ENCODE assay signal across 1 mouse cellular context in the genomic region with DNA sequence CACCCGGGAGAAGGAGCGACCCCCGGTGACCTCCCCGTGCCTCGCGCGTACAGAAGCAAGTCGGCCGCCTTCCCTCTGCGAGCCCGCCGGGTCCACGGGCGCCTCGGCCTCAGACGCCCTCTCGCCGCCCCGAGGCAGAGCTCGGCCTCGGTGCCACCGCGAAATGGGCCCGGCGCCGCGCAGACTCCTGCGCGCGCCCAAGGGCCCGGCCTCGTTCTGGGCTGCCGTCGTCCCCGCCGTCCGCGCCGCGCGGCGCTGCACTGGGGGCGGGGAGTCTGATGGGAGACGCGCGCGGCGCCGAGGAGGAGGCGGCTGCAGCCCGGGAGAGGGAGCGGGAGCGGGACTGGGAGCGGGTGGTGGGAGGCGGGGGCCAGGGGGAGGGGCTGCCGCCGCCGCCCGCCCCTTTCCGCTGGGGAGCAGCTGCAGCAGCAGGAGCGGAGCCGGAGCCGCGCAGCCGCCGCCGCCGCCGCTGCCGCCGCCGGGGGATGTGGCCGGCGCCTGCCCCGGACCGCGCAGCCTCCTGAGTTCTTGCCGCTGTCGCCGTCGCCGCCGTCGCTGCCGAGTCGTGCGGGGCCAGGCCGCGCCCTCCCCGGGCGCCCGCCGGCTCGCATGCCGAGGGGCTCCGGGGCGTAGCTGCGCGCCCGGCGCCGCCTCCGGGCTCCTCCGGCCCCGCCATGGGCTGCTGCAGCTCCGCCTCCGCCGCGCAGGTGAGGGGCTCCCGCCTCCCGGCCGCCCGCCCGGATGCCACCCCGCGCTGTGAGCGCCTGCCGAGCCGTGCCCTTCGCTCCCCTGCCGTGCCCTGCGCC.
A peak's percentile ranks its signal among the peaks of the same experiment; 100 is the strongest.
TF ChIP-seq lines count a peak whose summit lies in the region.

TSS of gene Slc44a1 (plus strand) at position 404 of the 806 bp plus-strand sequence.

TF ChIP-seq in MEL, 35 proteins besides CTCF, POLR2A, EP300 and RAD21 (continued from another document):
- no peak for TF ChIP-seq JUND (IDR thresholded peaks at IDR 0.05; ENCODE audit: low read depth, low read length)
- no peak for TF ChIP-seq POLR2AphosphoS5 (IDR thresholded peaks at IDR 0.05; ENCODE audit: borderline replicate concordance, low read depth, low read length)
- TF ChIP-seq TCF12 (IDR thresholded peaks at IDR 0.05; ENCODE audit: low read depth, low read length): peak; percentile 57
- peak; percentile 68; the same call in 1 of the 2 replicates for TF ChIP-seq MAZ (IDR thresholded peaks at IDR 0.05; ENCODE audit: low read depth, low read length)
- TF ChIP-seq CHD2 (IDR thresholded peaks at IDR 0.05; ENCODE audit: low read length): no peak
- peak; percentile 55; the same call in 1 of the 2 replicates for TF ChIP-seq NRF1 (IDR thresholded peaks at IDR 0.05; ENCODE audit: insufficient read depth, low read depth, low read length, poor library complexity, severe bottlenecking)
- TF ChIP-seq CHD1 (IDR thresholded peaks at IDR 0.05; ENCODE audit: low read depth, low read length): no peak
- TF ChIP-seq MXI1 (IDR thresholded peaks at IDR 0.05; ENCODE audit: low read depth, low read length): peak; percentile 34; the same call in 1 of the 2 replicates
- TF ChIP-seq USF2 (IDR thresholded peaks at IDR 0.05; ENCODE audit: borderline replicate concordance in 1 of 2, insufficient read depth in 1 of 2, low read depth in 1 of 2, low read length in 2 of 2): no peak
- no peak for TF ChIP-seq MYB (IDR thresholded peaks at IDR 0.05; ENCODE audit: low read depth, low read length)
- no peak for TF ChIP-seq USF1 (IDR thresholded peaks at IDR 0.05; ENCODE audit: low read depth, low read length)
- 0 out of 2 replicates have a peak, but pooled peaks have one; percentile 18 for TF ChIP-seq RCOR1 (IDR thresholded peaks at IDR 0.05; ENCODE audit: low read depth, low read length)
TF ChIP-seq in MEL: peak in this region for 12.
